Mouse (Mus musculus): ENCODE results near the gene Ndfip2. TPM values are rescaled to one million over a fixed set of nuclear protein-coding genes. Genes with fewer than 3 reads are reported as not detected.

Gene Ndfip2
- total and polyA plus RNA-seq, 3 experiments, result 12.6 to 49.6 (median 19.0) TPM

DNA sequence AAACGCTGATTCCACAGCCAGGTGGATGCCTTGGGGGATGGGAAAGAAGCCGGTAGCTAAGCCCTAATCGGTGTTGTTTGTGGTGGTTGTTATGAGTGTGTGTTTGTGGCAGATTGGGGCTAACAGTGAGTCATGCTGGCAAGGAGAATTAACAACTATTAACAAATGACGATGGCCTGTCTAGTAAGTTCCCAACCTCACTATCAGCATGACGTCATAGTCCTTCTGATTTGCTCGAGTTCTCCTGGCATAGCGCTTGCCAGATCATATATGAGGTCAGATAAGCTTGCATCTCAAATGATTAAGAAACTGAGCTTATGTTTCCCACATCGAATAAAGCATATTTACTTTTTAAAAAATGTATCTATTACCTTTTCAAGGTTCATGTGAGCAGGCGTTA lies 20.6 kb upstream of the Ndfip2 start:
- Histone ChIP-seq H3K9ac (ENCODE audit: insufficient read depth, low read depth) (no peak overlapping the region), H3K4me2 (ENCODE audit: insufficient read depth, low read depth, poor library complexity, severe bottlenecking) (no peak overlapping the region), H3K9me3 (replicated peaks; ENCODE audit: low read length) (no peaks in the 10 kb centered on the region), H3K4me1 (ENCODE audit: control insufficient read depth in 1 of 2, insufficient read depth in 2 of 2) (no peaks in the 10 kb centered on the region), H3K27ac (ENCODE audit: insufficient read depth, low read depth) (no peak overlapping the region), H3K27me3 (replicated peaks) (no peaks in the 10 kb centered on the region), H3K36me3 (replicated peaks in 1 of 2; ENCODE audit: control insufficient read depth in 1 of 2, insufficient read depth in 1 of 2, low read length in 1 of 2) (no peaks in the 10 kb centered on the region), H3K79me2 (replicated peaks; ENCODE audit: control insufficient read depth, extremely low read depth, insufficient read depth, poor library complexity, severe bottlenecking) (no peaks in the 10 kb centered on the region), H3K4me3 (replicated peaks in 1 of 3; ENCODE audit: low read depth in 2 of 3, low read length in 2 of 3, poor library complexity in 1 of 3) (no peak overlapping the region)
- no peak for DNase-seq (ENCODE audit: extremely low read depth)
- dilution Hi-C loops (cut with MboI; ENCODE audit: extremely low pct_ligation_motif_present, extremely low pct_unique_long_range_greater_than_20kb, low sequenced_read_pairs), result no loop called here
- in situ Hi-C loops (cut with MboI; ENCODE audit: low pct_ligation_motif_present, low pct_unique_long_range_greater_than_20kb, low sequenced_read_pairs), result no loop called here
- no peak for TF ChIP-seq IRF4 (IDR thresholded peaks at IDR 0.05; ENCODE audit: low read depth, low read length)
- TF ChIP-seq ZNF384 (IDR thresholded peaks at IDR 0.05; ENCODE audit: low read depth, low read length), result no peak
- TF ChIP-seq HCFC1 (IDR thresholded peaks at IDR 0.05; ENCODE audit: low read depth, low read length), result no peak
- TF ChIP-seq BHLHE40 (IDR thresholded peaks at IDR 0.05; ENCODE audit: low read depth, low read length), result no peak
- TF ChIP-seq SMC3 (IDR thresholded peaks at IDR 0.05; ENCODE audit: low read depth, low read length), result no peak
- TF ChIP-seq PAX5 (IDR thresholded peaks at IDR 0.05; ENCODE audit: low read length), result no peak
- TF ChIP-seq MYC (IDR thresholded peaks at IDR 0.05; ENCODE audit: low read depth, low read length), result no peak
- TF ChIP-seq CHD1 (IDR thresholded peaks at IDR 0.05; ENCODE audit: low read depth, low read length), result no peak
- TF ChIP-seq MAZ (IDR thresholded peaks at IDR 0.05; ENCODE audit: low read depth, low read length), result no peak
- TF ChIP-seq RCOR1 (conservative IDR thresholded peaks at IDR 0.05; ENCODE audit: low read depth, low read length), result no peak
- no peak for TF ChIP-seq JUN (IDR thresholded peaks at IDR 0.05; ENCODE audit: insufficient read depth, low read depth, low read length)

DNA sequence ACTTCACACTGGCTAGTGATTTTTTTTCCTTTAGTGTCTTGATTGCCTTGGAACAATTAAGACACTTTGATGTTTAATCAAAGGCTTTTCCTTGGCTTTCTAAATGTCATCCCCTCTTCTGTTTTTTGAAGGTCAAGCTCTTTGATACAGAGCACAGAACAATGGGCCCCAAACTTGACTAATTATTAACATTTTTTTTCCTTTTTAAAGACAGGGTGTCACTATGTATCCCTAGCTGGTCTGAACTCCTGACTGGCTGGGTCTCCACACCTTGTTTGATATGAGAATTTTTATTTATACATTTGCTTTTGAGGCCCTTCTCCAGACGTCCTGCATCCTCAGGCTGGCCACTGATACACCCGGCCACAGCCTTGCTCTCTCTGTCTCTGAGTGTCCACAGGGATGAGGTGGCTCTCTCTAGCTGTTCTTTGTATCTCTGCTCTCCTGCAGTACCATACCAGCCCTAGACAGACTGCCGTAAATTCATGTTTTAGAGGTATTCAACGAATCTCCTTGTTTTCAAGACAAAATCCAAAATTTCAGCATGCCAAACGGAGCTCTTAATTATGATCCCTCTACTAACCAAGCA lies 19.8 kb upstream of the Ndfip2 start:
- Histone ChIP-seq H3K4me1 (ENCODE audit: control insufficient read depth in 1 of 2, insufficient read depth in 2 of 2) (no peaks in the 10 kb centered on the region), H3K9me3 (replicated peaks; ENCODE audit: low read length) (no peaks in the 10 kb centered on the region), H3K4me3 (replicated peaks in 1 of 3; ENCODE audit: low read depth in 2 of 3, low read length in 2 of 3, poor library complexity in 1 of 3) (no peak overlapping the region), H3K4me2 (ENCODE audit: insufficient read depth, low read depth, poor library complexity, severe bottlenecking) (no peak overlapping the region), H3K79me2 (replicated peaks; ENCODE audit: control insufficient read depth, extremely low read depth, insufficient read depth, poor library complexity, severe bottlenecking) (no peaks in the 10 kb centered on the region), H3K9ac (ENCODE audit: insufficient read depth, low read depth) (no peak overlapping the region), H3K36me3 (replicated peaks in 1 of 2; ENCODE audit: control insufficient read depth in 1 of 2, insufficient read depth in 1 of 2, low read length in 1 of 2) (no peaks in the 10 kb centered on the region), H3K27me3 (replicated peaks) (no peaks in the 10 kb centered on the region), H3K27ac (ENCODE audit: insufficient read depth, low read depth) (no peak overlapping the region)
- dilution Hi-C loops (cut with MboI; ENCODE audit: extremely low pct_ligation_motif_present, extremely low pct_unique_long_range_greater_than_20kb, low sequenced_read_pairs) (no loop called here), in situ Hi-C loops (cut with MboI; ENCODE audit: low pct_ligation_motif_present, low pct_unique_long_range_greater_than_20kb, low sequenced_read_pairs) (no loop called here)
- TF ChIP-seq TCF12 (IDR thresholded peaks at IDR 0.05; ENCODE audit: low read depth, low read length), result no peak
- no peak for TF ChIP-seq POLR2AphosphoS2 (IDR thresholded peaks at IDR 0.05; ENCODE audit: low read depth, low read length)
- TF ChIP-seq JUND (conservative IDR thresholded peaks at IDR 0.05; ENCODE audit: low read depth, low read length), result no peak
- TF ChIP-seq PAX5 (IDR thresholded peaks at IDR 0.05; ENCODE audit: low read length), result no peak
- no peak for TF ChIP-seq ZNF384 (IDR thresholded peaks at IDR 0.05; ENCODE audit: low read depth, low read length)
- TF ChIP-seq MXI1 (IDR thresholded peaks at IDR 0.05; ENCODE audit: low read depth, low read length), result no peak
- TF ChIP-seq ZC3H11A (IDR thresholded peaks at IDR 0.05; ENCODE audit: low read depth, low read length), result no peak
- TF ChIP-seq POLR2A (IDR thresholded peaks at IDR 0.05; ENCODE audit: low read depth, low read length), result no peak
- TF ChIP-seq NELFE (IDR thresholded peaks at IDR 0.05; ENCODE audit: low read depth, low read length), result no peak
- no peak for TF ChIP-seq USF1 (IDR thresholded peaks at IDR 0.05; ENCODE audit: low read depth, low read length)
- no peak for TF ChIP-seq ELF1 (IDR thresholded peaks at IDR 0.05; ENCODE audit: low read depth, low read length)
- TF ChIP-seq ZKSCAN1 (IDR thresholded peaks at IDR 0.05; ENCODE audit: borderline replicate concordance, low read depth, low read length), result no peak
- no peak for TF ChIP-seq CTCF (conservative IDR thresholded peaks at IDR 0.05 in 1 of 2, IDR thresholded peaks at IDR 0.05 in 1 of 2; ENCODE audit: low read depth in 2 of 2, low read length in 2 of 2)
- no peak for TF ChIP-seq RAD21 (IDR thresholded peaks at IDR 0.05; ENCODE audit: low read depth, low read length)
- TF ChIP-seq HCFC1 (IDR thresholded peaks at IDR 0.05; ENCODE audit: low read depth, low read length), result no peak
- TF ChIP-seq EP300 (IDR thresholded peaks at IDR 0.05; ENCODE audit: low read length), result no peak
- no peak for TF ChIP-seq SIN3A (IDR thresholded peaks at IDR 0.05; ENCODE audit: low read length)
- no peak for TF ChIP-seq TBP (conservative IDR thresholded peaks at IDR 0.05; ENCODE audit: low read depth, low read length)
- TF ChIP-seq CHD2 (IDR thresholded peaks at IDR 0.05; ENCODE audit: low read length), result no peak
- no peak for DNase-seq (ENCODE audit: extremely low read depth)
